Mouse (Mus musculus) C2C12 (cell line): Measurements from ENCODE around the gene Cdkl4.

Experiments
- CEBPB ChIP-seq: IDR thresholded peaks from one replicate; pipeline ENCODE4 v1.6.1; 2011; ENCODE audit warnings: low read depth, mild to moderate bottlenecking, control low read depth, moderate library complexity
- CTCF ChIP-seq: IDR thresholded peaks from one replicate; pipeline ENCODE4 v1.5.1; 2011; ENCODE audit not compliant: control insufficient read depth, insufficient read depth, insufficient read length
- FOSL1 ChIP-seq: IDR thresholded peaks from one replicate; pipeline ENCODE4 v1.8.0; 2011; ENCODE audit warnings: mild to moderate bottlenecking, low read length; ENCODE audit not compliant: poor library complexity, insufficient read depth, severe bottlenecking
- MAX ChIP-seq: IDR thresholded peaks from one replicate; pipeline ENCODE4 v1.6.1; 2011; ENCODE audit warnings: mild to moderate bottlenecking, control low read depth
- MYOD1 ChIP-seq: IDR thresholded peaks from one replicate; pipeline ENCODE4 v1.6.1; 2011; ENCODE audit warnings: low read depth; ENCODE audit not compliant: control insufficient read depth, insufficient read length
- MYOG ChIP-seq: IDR thresholded peaks from one replicate; pipeline ENCODE4 v1.6.1; 2011; ENCODE audit not compliant: control insufficient read depth, insufficient read length; ENCODE audit errors: extremely low read depth
- USF1 ChIP-seq: IDR thresholded peaks from one replicate; pipeline ENCODE4 v1.6.1; 2011; ENCODE audit warnings: low read depth, mild to moderate bottlenecking, control low read depth, moderate library complexity

GRCm38 (mm10) chr17:80568842-80569601 lies 8.6 kb downstream of the Cdkl4 start:
- TF ChIP-seq CTCF: no peak
- no peak for TF ChIP-seq MYOG
- TF ChIP-seq USF1: no peak
- TF ChIP-seq MAX: no peak
- TF ChIP-seq FOSL1: no peak
- no peak for TF ChIP-seq MYOD1
- TF ChIP-seq CEBPB: no peak
